Mouse (Mus musculus) layer of hippocampus, postnatal 10 days (tissue): ENCODE data around the gene Cabp2. TPM values are rescaled to one million over a fixed set of nuclear protein-coding genes. Genes with fewer than 3 reads are reported as not detected.
"Not testable (repeated sequence)": the region's sequence is repeated elsewhere in the genome, so short reads cannot be mapped to it uniquely, and the experiment has no call there.

Experiments
- DNase-seq, 2 experiments: peaks; one replicate each; pipeline ENCODE4 v3.0.0; 2021; ENCODE audit warnings: low spot score in 2 of 2
- total RNA-seq, 2 experiments: library from RNA; stranded (reverse); gene quantifications; 2 replicates each; pipeline ENCODE4 v1.2.3; 2021

Gene Cabp2
- total RNA-seq, 2 experiments from 2014 or later, result not detected

- no peak for DNase-seq
Observed at GRCm38 (mm10) chr19:4122411-4123370, 41.3 kb downstream of the Cabp2 start.

- DNase-seq, result no peak
Observed at GRCm38 (mm10) chr19:4124432-4124831, 43.1 kb downstream of the Cabp2 start.

- peak; percentile 35 to 48 for DNase-seq
Observed at GRCm38 (mm10) chr19:4125268-4125667, 43.9 kb downstream of the Cabp2 start.

- DNase-seq, result peak; percentile 97 to 98
Observed at GRCm38 (mm10) chr19:4125741-4126696, 44.6 kb downstream of the Cabp2 start, which contains the start of gene Aip. TSS of gene Aip (minus strand) at chr19:4125858.

- no peak for DNase-seq
Observed at GRCm38 (mm10) chr19:4126759-4127495, 45.5 kb downstream of the Cabp2 start.

- no peak for DNase-seq
Observed at GRCm38 (mm10) chr19:4129462-4129861, 48.1 kb downstream of the Cabp2 start.

- DNase-seq, result no peak
Observed at GRCm38 (mm10) chr19:4130106-4130505, 48.7 kb downstream of the Cabp2 start.

- no peak for DNase-seq
Observed at GRCm38 (mm10) chr19:4131075-4131474, 49.7 kb downstream of the Cabp2 start.

- no peak for DNase-seq
Observed at GRCm38 (mm10) chr19:4131768-4132167, 50.4 kb downstream of the Cabp2 start.

- no peak for DNase-seq
Observed at GRCm38 (mm10) chr19:4134354-4134753, 53.0 kb downstream of the Cabp2 start.

- DNase-seq, result not testable (repeated sequence)
Observed at GRCm38 (mm10) chr19:4135229-4135962, 54.0 kb downstream of the Cabp2 start.

- DNase-seq, result not testable (repeated sequence)
Observed at GRCm38 (mm10) chr19:4135963-4136345, 54.6 kb downstream of the Cabp2 start.

GRCm38 (mm10) chr19:4136463-4136862 lies 55.1 kb downstream of the Cabp2 start:
- DNase-seq, result no peak

Other genes with a start within 250 kb of the Cabp2 start
- 100 to 1,000 TPM in 1 of 2 experiments, 10 to 100 TPM in 1; 98.1 to 104 TPM for gene Chka, start 229.8 kb upstream of the Cabp2 start, total RNA-seq
- 10 to 100 TPM; 19.1 to 26.0 TPM for gene Tcirg1, start 174.4 kb upstream of the Cabp2 start, total RNA-seq
- 100 to 1,000 TPM; 134 to 139 TPM for gene Ndufs8, start 168.8 kb upstream of the Cabp2 start, total RNA-seq
- 1 to 10 TPM; 1.3 to 1.7 TPM for gene Aldh3b1, start 151.8 kb upstream of the Cabp2 start, total RNA-seq
- gene Unc93b1, start 146.4 kb upstream of the Cabp2 start, total RNA-seq, result 10 to 100 TPM; 13.9 to 20.7 TPM
- gene Aldh3b3, start 122.9 kb upstream of the Cabp2 start, total RNA-seq, result not detected
- gene Aldh3b2, start 109.2 kb upstream of the Cabp2 start, total RNA-seq, result 1 to 10 TPM; 1.3 to 1.4 TPM
- gene Acy3, start 95.0 kb upstream of the Cabp2 start, total RNA-seq, result 1 to 10 TPM; 1.9 to 2.2 TPM
- not detected for gene Tbx10, start 88.8 kb upstream of the Cabp2 start, total RNA-seq
- 1 to 10 TPM; 9.0 to 9.4 TPM for gene Nudt8, start 81.0 kb upstream of the Cabp2 start, total RNA-seq
- gene Gm49405, start 81.0 kb upstream of the Cabp2 start, total RNA-seq, result 1 to 10 TPM; 1.7 TPM
- 1 to 10 TPM; 2.9 to 3.3 TPM for gene Doc2g, start 78.3 kb upstream of the Cabp2 start, total RNA-seq
- 100 to 1,000 TPM; 197 to 207 TPM for gene Ndufv1, start 68.8 kb upstream of the Cabp2 start, total RNA-seq
- gene Gstp1, start 43.6 kb upstream of the Cabp2 start, total RNA-seq, result 100 to 1,000 TPM; 263 to 285 TPM
- 10 to 100 TPM; 18.5 to 23.6 TPM for gene Gstp2, start 35.6 kb upstream of the Cabp2 start, total RNA-seq
- not detected for gene Gstp3, start 22.0 kb upstream of the Cabp2 start, total RNA-seq
- gene Cdk2ap2, start 15.6 kb downstream of the Cabp2 start, total RNA-seq, result 10 to 100 TPM; 21.5 to 23.6 TPM
- 100 to 1,000 TPM; 178 to 201 TPM for gene Pitpnm1, start 18.4 kb downstream of the Cabp2 start, total RNA-seq
- 10 to 100 TPM; 74.6 to 76.5 TPM for gene Aip, start 44.3 kb downstream of the Cabp2 start, total RNA-seq
- gene Gpr152, start 58.2 kb downstream of the Cabp2 start, total RNA-seq, result not detected
- under 1 TPM in 1 of 2 experiments, not detected in 1; 0.30 TPM for gene Cabp4, start 62.5 kb downstream of the Cabp2 start, total RNA-seq
- 10 to 100 TPM; 82.0 to 88.5 TPM for gene Coro1b, start 67.0 kb downstream of the Cabp2 start, total RNA-seq
- gene Ptprcap, start 72.0 kb downstream of the Cabp2 start, total RNA-seq, result 1 to 10 TPM; 1.3 to 2.5 TPM
- 10 to 100 TPM; 31.6 to 39.9 TPM for gene Rps6kb2, start 81.8 kb downstream of the Cabp2 start, total RNA-seq
- 1 to 10 TPM; 3.0 to 3.6 TPM for gene Carns1, start 93.9 kb downstream of the Cabp2 start, total RNA-seq
- 1 to 10 TPM; 1.6 to 2.1 TPM for gene Tbc1d10c, start 109.7 kb downstream of the Cabp2 start, total RNA-seq
- gene Ppp1ca, start 110.5 kb downstream of the Cabp2 start, total RNA-seq, result 100 to 1,000 TPM; 295 to 307 TPM
- 1 to 10 TPM; 8.0 to 8.9 TPM for gene Rad9a, start 120.1 kb downstream of the Cabp2 start, total RNA-seq
- gene Clcf1, start 132.7 kb downstream of the Cabp2 start, total RNA-seq, result under 1 TPM; 0.36 to 0.75 TPM
- gene AC109138.7, start 132.8 kb downstream of the Cabp2 start, total RNA-seq, result not detected
- 10 to 100 TPM; 14.4 to 15.8 TPM for gene Pold4, start 150.3 kb downstream of the Cabp2 start, total RNA-seq
- 10 to 100 TPM; 49.0 to 66.1 TPM for gene Ssh3, start 187.6 kb downstream of the Cabp2 start, total RNA-seq
- gene Ankrd13d, start 201.6 kb downstream of the Cabp2 start, total RNA-seq, result 10 to 100 TPM; 76.3 to 89.4 TPM
- 100 to 1,000 TPM; 141 to 147 TPM for gene Grk2, start 224.6 kb downstream of the Cabp2 start, total RNA-seq